Mouse (Mus musculus): ENCODE measurements around the gene Socs5. TPM values are rescaled to one million over a fixed set of nuclear protein-coding genes. Genes with fewer than 3 reads are reported as not detected.
A peak's percentile ranks its signal among the peaks of the same experiment; 100 is the strongest.

Gene Socs5
- total and polyA plus RNA-seq, 2 experiments from 2014 or later = 13.0 to 21.3 TPM

- H3K27me3 ChIP-seq (ENCODE audit: insufficient read depth, low read length) = no peaks in the 10 kb centered on the region
- H3K9me3 ChIP-seq (ENCODE audit: low read length) = no peaks in the 10 kb centered on the region
- no peak for ATAC-seq (ENCODE audit: low FRiP score)
- 91% methylated on average over 7 of the region's 7 CpGs for WGBS
- DNase-seq (ENCODE audit: low spot score) = no peak
- peak overlapping the region; percentile 68; the same call in 1 of the 2 replicates for H3K4me3 ChIP-seq (ENCODE audit: low read depth, low read length)
- no peak for TF ChIP-seq CTCF (IDR thresholded peaks at IDR 0.05)
- peak overlapping the region; percentile 72 for H3K4me2 ChIP-seq (ENCODE audit: low read depth, low read length, poor library complexity, severe bottlenecking)
- no peak overlapping the region for H3K9ac ChIP-seq (replicated peaks; ENCODE audit: low read length, poor library complexity, severe bottlenecking)
- H3K36me3 ChIP-seq (ENCODE audit: insufficient read depth, low read length) = no peaks in the 10 kb centered on the region
- no peak overlapping the region for H3K27ac ChIP-seq (ENCODE audit: low read depth, low read length)
- no peaks in the 10 kb centered on the region; the same call in 1 of the 2 replicates for H3K4me1 ChIP-seq (ENCODE audit: insufficient read depth, low read length)
These were observed 2.0 kb downstream of the Socs5 start for GRCm38 (mm10) chr17:87109504-87109903.

- Histone ChIP-seq H3K4me2 (ENCODE audit: low read depth, low read length, poor library complexity, severe bottlenecking) (no peak overlapping the region), H3K9ac (replicated peaks; ENCODE audit: low read length, poor library complexity, severe bottlenecking) (no peak overlapping the region), H3K27ac (ENCODE audit: low read depth, low read length) (no peak overlapping the region), H3K36me3 (ENCODE audit: insufficient read depth, low read length) (no peaks in the 10 kb centered on the region), H3K9me3 (ENCODE audit: low read length) (no peaks in the 10 kb centered on the region), H3K27me3 (ENCODE audit: insufficient read depth, low read length) (no peaks in the 10 kb centered on the region), H3K4me3 (ENCODE audit: low read depth, low read length) (no peak overlapping the region), H3K4me1 (ENCODE audit: insufficient read depth, low read length) (no peaks in the 10 kb centered on the region)
- WGBS = 80% methylated on average over 5 of the region's 5 CpGs
- TF ChIP-seq CTCF (IDR thresholded peaks at IDR 0.05) = no peak
- ATAC-seq (ENCODE audit: low FRiP score) (no peak), DNase-seq (ENCODE audit: low spot score) (no peak)
These were observed 5.5 kb downstream of the Socs5 start for GRCm38 (mm10) chr17:87112852-87113592.

GRCm38 (mm10) chr17:87115615-87116014 is 8.1 kb downstream of the Socs5 start:
- no peak for TF ChIP-seq CTCF (IDR thresholded peaks at IDR 0.05)
- no peak for ATAC-seq (ENCODE audit: low FRiP score)

GRCm38 (mm10) chr17:87118966-87119526 is 11.6 kb downstream of the Socs5 start:
- H3K4me2 ChIP-seq (ENCODE audit: low read depth, low read length, poor library complexity, severe bottlenecking) = no peak overlapping the region
- no peak overlapping the region for H3K9ac ChIP-seq (replicated peaks; ENCODE audit: low read length, poor library complexity, severe bottlenecking)
- no peak for TF ChIP-seq CTCF (IDR thresholded peaks at IDR 0.05)
- H3K36me3 ChIP-seq (ENCODE audit: insufficient read depth, low read length) = peaks cover 4% of the 10 kb centered on the region; the same call in 1 of the 2 replicates
- no peaks in the 10 kb centered on the region for H3K4me1 ChIP-seq (ENCODE audit: insufficient read depth, low read length)
- H3K9me3 ChIP-seq (ENCODE audit: low read length) = no peaks in the 10 kb centered on the region
- ATAC-seq (ENCODE audit: low FRiP score) = no peak
- WGBS = 90% methylated on average over 7 of the region's 7 CpGs
- H3K27ac ChIP-seq (ENCODE audit: low read depth, low read length) = no peak overlapping the region
- no peak for DNase-seq (ENCODE audit: low spot score)
- no peak overlapping the region for H3K4me3 ChIP-seq (ENCODE audit: low read depth, low read length)
- no peaks in the 10 kb centered on the region for H3K27me3 ChIP-seq (ENCODE audit: insufficient read depth, low read length)

More at GRCm38 (mm10) chr17:87115615-87116014, 8.1 kb downstream of the Socs5 start:
- Histone ChIP-seq H3K9ac (replicated peaks; ENCODE audit: low read length, poor library complexity, severe bottlenecking) (no peak overlapping the region), H3K9me3 (ENCODE audit: low read length) (no peaks in the 10 kb centered on the region), H3K4me3 (ENCODE audit: low read depth, low read length) (no peak overlapping the region), H3K36me3 (ENCODE audit: insufficient read depth, low read length) (no peaks in the 10 kb centered on the region), H3K4me1 (ENCODE audit: insufficient read depth, low read length) (no peaks in the 10 kb centered on the region), H3K27me3 (ENCODE audit: insufficient read depth, low read length) (no peaks in the 10 kb centered on the region), H3K4me2 (ENCODE audit: low read depth, low read length, poor library complexity, severe bottlenecking) (no peak overlapping the region), H3K27ac (ENCODE audit: low read depth, low read length) (no peak overlapping the region)
- 71% methylated on average over 6 of the region's 6 CpGs for WGBS
- peak; percentile 9 for DNase-seq (ENCODE audit: low spot score)

GRCm38 (mm10) chr17:87125344-87125743 is 17.9 kb downstream of the Socs5 start:
- Histone ChIP-seq H3K36me3 (ENCODE audit: insufficient read depth, low read length) (peaks cover 4% of the 10 kb centered on the region; the same call in 1 of the 2 replicates), H3K4me3 (ENCODE audit: low read depth, low read length) (no peak overlapping the region), H3K27ac (ENCODE audit: low read depth, low read length) (no peak overlapping the region), H3K9ac (replicated peaks; ENCODE audit: low read length, poor library complexity, severe bottlenecking) (no peak overlapping the region), H3K4me1 (ENCODE audit: insufficient read depth, low read length) (no peaks in the 10 kb centered on the region), H3K4me2 (ENCODE audit: low read depth, low read length, poor library complexity, severe bottlenecking) (peak overlapping the region; percentile 21), H3K9me3 (ENCODE audit: low read length) (no peaks in the 10 kb centered on the region), H3K27me3 (ENCODE audit: insufficient read depth, low read length) (no peaks in the 10 kb centered on the region)
- ATAC-seq (ENCODE audit: low FRiP score) (no peak), DNase-seq (ENCODE audit: low spot score) (no peak)
- no peak for TF ChIP-seq CTCF (IDR thresholded peaks at IDR 0.05)
- 49% methylated on average over 23 of the region's 24 CpGs for WGBS

GRCm38 (mm10) chr17:87132258-87132657 is 24.8 kb downstream of the Socs5 start:
- WGBS = 76% methylated on average over 4 of the region's 4 CpGs
- Histone ChIP-seq H3K36me3 (ENCODE audit: insufficient read depth, low read length) (peaks cover 12% of the 10 kb centered on the region), H3K27ac (ENCODE audit: low read depth, low read length) (no peak overlapping the region), H3K4me3 (ENCODE audit: low read depth, low read length) (no peak overlapping the region), H3K4me2 (ENCODE audit: low read depth, low read length, poor library complexity, severe bottlenecking) (no peak overlapping the region), H3K9me3 (ENCODE audit: low read length) (no peaks in the 10 kb centered on the region), H3K27me3 (ENCODE audit: insufficient read depth, low read length) (no peaks in the 10 kb centered on the region), H3K9ac (replicated peaks; ENCODE audit: low read length, poor library complexity, severe bottlenecking) (no peak overlapping the region), H3K4me1 (ENCODE audit: insufficient read depth, low read length) (no peaks in the 10 kb centered on the region)
- no peak for DNase-seq (ENCODE audit: low spot score)
- TF ChIP-seq CTCF (IDR thresholded peaks at IDR 0.05) = no peak
- no peak for ATAC-seq (ENCODE audit: low FRiP score)
